Mouse (Mus musculus) neural tube, embryonic 13.5 days (tissue): ENCODE measurements at regions not wholly inside any gene's neighbourhood (a gene's known extent, or its start where the extent isn't known, plus 50 kb on each side); places are given as distances from the start of the nearest gene placed in this dataset.

Experiments
- ATAC-seq: fragments of 200-750 bp; cut with Nextera tagmentation; 2 replicates; pipeline ENCODE4 v1.8.0; 2017; ENCODE audit warnings: low read depth, mild to moderate bottlenecking, moderate TSS enrichment, moderate library complexity
- H3K27ac ChIP-seq: fragments of 300-500 bp; sonication (generic); replicated peaks from 2 replicates; pipeline ENCODE4 v1.5.1; 2015; ENCODE audit warnings: moderate library complexity, mild to moderate bottlenecking, inconsistent platforms
- H3K27me3 ChIP-seq: fragments of 300-500 bp; sonication (generic); 2 replicates; pipeline ENCODE4 v1.6.1; 2015; ENCODE audit warnings: mild to moderate bottlenecking, inconsistent platforms
- H3K36me3 ChIP-seq: fragments of 300-500 bp; sonication (generic); 2 replicates; pipeline ENCODE4 v1.6.1; 2015; ENCODE audit warnings: mild to moderate bottlenecking, inconsistent platforms
- H3K4me1 ChIP-seq: fragments of 300-500 bp; sonication (generic); replicated peaks from 2 replicates; pipeline ENCODE4 v1.6.1; 2015; ENCODE audit warnings: inconsistent platforms
- H3K4me2 ChIP-seq: fragments of 300-500 bp; sonication (generic); 2 replicates; pipeline ENCODE4 v1.6.1; 2015; ENCODE audit warnings: inconsistent platforms, mild to moderate bottlenecking, moderate library complexity
- H3K4me3 ChIP-seq: fragments of 300-500 bp; sonication (generic); 2 replicates; pipeline ENCODE4 v1.5.1; 2015; ENCODE audit warnings: mild to moderate bottlenecking, inconsistent platforms
- H3K9ac ChIP-seq: fragments of 300-500 bp; sonication (generic); 2 replicates; pipeline ENCODE4 v1.6.1; 2015; ENCODE audit warnings: moderate library complexity, mild to moderate bottlenecking, inconsistent platforms
- H3K9me3 ChIP-seq: fragments of 300-500 bp; sonication (generic); 2 replicates; pipeline ENCODE4 v1.6.1; 2016; ENCODE audit warnings: inconsistent platforms
- WGBS: fragments of 180-500 bp; shearing (Covaris S2); methylation state at CpG from one replicate; pipeline ENCODE4 v1.1.7; 2015; 5-methylcytosine and 5-hydroxymethylcytosine counted together

- peaks cover 8% of the 10 kb centered on the region; the same call in 1 of the 2 replicates for H3K4me1 ChIP-seq
- H3K27me3 ChIP-seq, result no peaks in the 10 kb centered on the region
- H3K9ac ChIP-seq, result no peak overlapping the region
- no peak overlapping the region for H3K4me3 ChIP-seq
- ATAC-seq, result no peak
- H3K27ac ChIP-seq, result no peak overlapping the region
- H3K9me3 ChIP-seq, result no peaks in the 10 kb centered on the region
- no peaks in the 10 kb centered on the region for H3K36me3 ChIP-seq
- no peak overlapping the region for H3K4me2 ChIP-seq
- WGBS, result 78% methylated on average over 5 of the region's 5 CpGs
These were observed 531.0 kb upstream of the A1bg start for GRCm38 (mm10) chr15:61453656-61454349.

GRCm38 (mm10) chr15:61450217-61450616, 527.4 kb upstream of the A1bg start:
- no peak overlapping the region for H3K9ac ChIP-seq
- no peak for ATAC-seq
- H3K27me3 ChIP-seq, result no peaks in the 10 kb centered on the region
- no peak overlapping the region for H3K4me3 ChIP-seq
- no peak overlapping the region for H3K4me2 ChIP-seq
- H3K9me3 ChIP-seq, result no peaks in the 10 kb centered on the region
- H3K27ac ChIP-seq, result no peak overlapping the region
- H3K36me3 ChIP-seq, result no peaks in the 10 kb centered on the region
- 14% methylated on average over 3 of the region's 3 CpGs for WGBS
- peaks cover 8% of the 10 kb centered on the region; the same call in 1 of the 2 replicates for H3K4me1 ChIP-seq

GRCm38 (mm10) chr15:61448482-61448881, 525.7 kb upstream of the A1bg start:
- Histone ChIP-seq H3K27ac (no peak overlapping the region), H3K4me3 (no peak overlapping the region), H3K9me3 (no peaks in the 10 kb centered on the region), H3K4me2 (no peak overlapping the region), H3K9ac (no peak overlapping the region), H3K27me3 (no peaks in the 10 kb centered on the region), H3K36me3 (no peaks in the 10 kb centered on the region), H3K4me1 (peaks cover 8% of the 10 kb centered on the region; the same call in 1 of the 2 replicates)
- WGBS, result 87% methylated on average over 2 of the region's 2 CpGs
- no peak for ATAC-seq

GRCm38 (mm10) chr15:61446053-61446840, 523.4 kb upstream of the A1bg start:
- WGBS, result 81% methylated on average over 4 of the region's 4 CpGs
- Histone ChIP-seq H3K4me3 (no peak overlapping the region), H3K9ac (no peak overlapping the region), H3K4me1 (peaks cover 8% of the 10 kb centered on the region; the same call in 1 of the 2 replicates), H3K36me3 (no peaks in the 10 kb centered on the region), H3K9me3 (no peaks in the 10 kb centered on the region), H3K27ac (no peak overlapping the region), H3K27me3 (no peaks in the 10 kb centered on the region), H3K4me2 (no peak overlapping the region)
- no peak for ATAC-seq

GRCm38 (mm10) chr15:61441734-61442398, 519.1 kb upstream of the A1bg start:
- H3K4me2 ChIP-seq, result no peak overlapping the region
- no peaks in the 10 kb centered on the region for H3K9me3 ChIP-seq
- no peak overlapping the region for H3K4me3 ChIP-seq
- WGBS, result 84% methylated on average over 4 of the region's 4 CpGs
- no peaks in the 10 kb centered on the region for H3K36me3 ChIP-seq
- H3K27ac ChIP-seq, result no peak overlapping the region
- ATAC-seq, result no peak
- no peaks in the 10 kb centered on the region for H3K27me3 ChIP-seq
- H3K4me1 ChIP-seq, result no peaks in the 10 kb centered on the region
- H3K9ac ChIP-seq, result no peak overlapping the region

GRCm38 (mm10) chr15:61441012-61441411, 518.2 kb upstream of the A1bg start:
- Histone ChIP-seq H3K4me3 (no peak overlapping the region), H3K27me3 (no peaks in the 10 kb centered on the region), H3K4me1 (no peaks in the 10 kb centered on the region), H3K9me3 (no peaks in the 10 kb centered on the region), H3K9ac (no peak overlapping the region), H3K36me3 (no peaks in the 10 kb centered on the region), H3K4me2 (no peak overlapping the region), H3K27ac (no peak overlapping the region)
- no peak for ATAC-seq
- WGBS, result 92% methylated on average over 2 of the region's 2 CpGs

GRCm38 (mm10) chr15:61440284-61440683, 517.5 kb upstream of the A1bg start:
- no peak for ATAC-seq

GRCm38 (mm10) chr15:61439623-61440170, 516.9 kb upstream of the A1bg start:
- no peak for ATAC-seq
- Histone ChIP-seq H3K4me3 (no peak overlapping the region), H3K4me1 (no peaks in the 10 kb centered on the region), H3K9me3 (no peaks in the 10 kb centered on the region), H3K27ac (no peak overlapping the region), H3K36me3 (no peaks in the 10 kb centered on the region), H3K4me2 (no peak overlapping the region), H3K27me3 (no peaks in the 10 kb centered on the region), H3K9ac (no peak overlapping the region)
- WGBS, result 89% methylated on average over 2 of the region's 2 CpGs

More at GRCm38 (mm10) chr15:61440284-61440683, 517.5 kb upstream of the A1bg start:
- H3K4me1 ChIP-seq, result no peaks in the 10 kb centered on the region
- no peak overlapping the region for H3K4me2 ChIP-seq
- H3K9me3 ChIP-seq, result no peaks in the 10 kb centered on the region
- no peaks in the 10 kb centered on the region for H3K27me3 ChIP-seq
- H3K4me3 ChIP-seq, result no peak overlapping the region
- no peak overlapping the region for H3K27ac ChIP-seq
- H3K36me3 ChIP-seq, result no peaks in the 10 kb centered on the region
- H3K9ac ChIP-seq, result no peak overlapping the region
- WGBS, result 85% methylated on average over 2 of the region's 2 CpGs

GRCm38 (mm10) chr15:61428818-61429415, 506.1 kb upstream of the A1bg start:
- Histone ChIP-seq H3K4me3 (no peak overlapping the region), H3K36me3 (no peaks in the 10 kb centered on the region), H3K27ac (no peak overlapping the region), H3K9me3 (no peaks in the 10 kb centered on the region), H3K4me1 (no peaks in the 10 kb centered on the region), H3K27me3 (no peaks in the 10 kb centered on the region), H3K4me2 (no peak overlapping the region), H3K9ac (no peak overlapping the region)
- ATAC-seq, result no peak
- WGBS, result 77% methylated on average over 2 of the region's 2 CpGs

GRCm38 (mm10) chr15:61422989-61423388, 500.2 kb upstream of the A1bg start:
- Histone ChIP-seq H3K9ac (no peak overlapping the region), H3K4me2 (no peak overlapping the region), H3K27me3 (no peaks in the 10 kb centered on the region), H3K4me1 (no peaks in the 10 kb centered on the region), H3K36me3 (no peaks in the 10 kb centered on the region), H3K27ac (no peak overlapping the region), H3K4me3 (no peak overlapping the region), H3K9me3 (no peaks in the 10 kb centered on the region)
- WGBS, result 79% methylated on average over 5 of the region's 5 CpGs
- no peak for ATAC-seq

GRCm38 (mm10) chr15:61417506-61417905, 494.7 kb upstream of the A1bg start:
- H3K9ac ChIP-seq, result no peak overlapping the region
- no peak for ATAC-seq
- no peak overlapping the region for H3K27ac ChIP-seq
- no peak overlapping the region for H3K4me2 ChIP-seq
- no peaks in the 10 kb centered on the region for H3K27me3 ChIP-seq
- no peak overlapping the region for H3K4me3 ChIP-seq
- H3K4me1 ChIP-seq, result no peaks in the 10 kb centered on the region
- H3K9me3 ChIP-seq, result no peaks in the 10 kb centered on the region
- H3K36me3 ChIP-seq, result no peaks in the 10 kb centered on the region
- 89% methylated on average over 2 of the region's 2 CpGs for WGBS

GRCm38 (mm10) chr15:61416841-61417240, 494.0 kb upstream of the A1bg start:
- H3K27ac ChIP-seq, result no peak overlapping the region
- WGBS, result 83% methylated on average over 3 of the region's 3 CpGs
- no peaks in the 10 kb centered on the region for H3K4me1 ChIP-seq
- no peak overlapping the region for H3K4me3 ChIP-seq
- no peak overlapping the region for H3K9ac ChIP-seq
- no peaks in the 10 kb centered on the region for H3K36me3 ChIP-seq
- ATAC-seq, result no peak
- no peak overlapping the region for H3K4me2 ChIP-seq
- no peaks in the 10 kb centered on the region for H3K27me3 ChIP-seq
- no peaks in the 10 kb centered on the region for H3K9me3 ChIP-seq
